Mouse (Mus musculus) erythroblast, embryonic 14.5 days (primary cell): ENCODE measurements around the gene Spns3. TPM values are rescaled to one million over a fixed set of nuclear protein-coding genes. Genes with fewer than 3 reads are reported as not detected.

Experiments used
- H3K27me3 ChIP-seq: 2 replicates; pipeline ENCODE4 v1.6.1; 2012; ENCODE audit warnings: inconsistent platforms; ENCODE audit not compliant: control insufficient read depth
- H3K36me3 ChIP-seq: 2 replicates; pipeline ENCODE4 v1.6.1; 2012; ENCODE audit warnings: mild to moderate bottlenecking, inconsistent platforms; ENCODE audit not compliant: control insufficient read depth
- H3K4me1 ChIP-seq: 2 replicates; pipeline ENCODE4 v1.6.1; 2012; ENCODE audit warnings: inconsistent platforms; ENCODE audit not compliant: control insufficient read depth
- H3K4me3 ChIP-seq: replicated peaks from 2 replicates; pipeline ENCODE3; 2012; ENCODE audit warnings: moderate library complexity, mild to moderate bottlenecking, inconsistent platforms
- H3K9me3 ChIP-seq: 2 replicates; pipeline ENCODE4 v1.6.1; 2012; ENCODE audit warnings: low read length, inconsistent platforms, mixed read lengths; ENCODE audit not compliant: control insufficient read depth
- GATA1 ChIP-seq: IDR thresholded peaks from 2 replicates; pipeline ENCODE4 v1.6.1; 2012; ENCODE audit warnings: low read length, inconsistent platforms, mixed read lengths
- TAL1 ChIP-seq: IDR thresholded peaks from 3 replicates; pipeline ENCODE4 v1.6.1; 2012; ENCODE audit warnings: low read length, inconsistent platforms, mixed read lengths
- polyA plus RNA-seq: library from polyadenylated mRNA; stranded (reverse); fragments of >175 nt; gene quantifications from 2 replicates; pipeline ENCODE4 v1.2.3, GENCODE M21; 2012

The Spns3 gene
- polyA plus RNA-seq, 1 experiment, result 0.07 TPM

GRCm38 (mm10) chr11:72494046-72494988 lies 56.0 kb downstream of the Spns3 start:
- no peaks in the 10 kb centered on the region for H3K9me3 ChIP-seq
- no peak overlapping the region for H3K4me3 ChIP-seq
- TF ChIP-seq TAL1 (no peak), GATA1 (no peak)
- H3K4me1 ChIP-seq, result peaks cover 6% of the 10 kb centered on the region
- H3K36me3 ChIP-seq, result no peaks in the 10 kb centered on the region
- peaks cover 17% of the 10 kb centered on the region for H3K27me3 ChIP-seq

- Histone ChIP-seq H3K9me3 (no peaks in the 10 kb centered on the region), H3K36me3 (no peaks in the 10 kb centered on the region), H3K4me3 (no peak overlapping the region), H3K4me1 (peaks cover 26% of the 10 kb centered on the region), H3K27me3 (peaks cover 40% of the 10 kb centered on the region)
- no peak for TF ChIP-seq TAL1
- no peak for TF ChIP-seq GATA1
These were observed 59.0 kb downstream of the Spns3 start for GRCm38 (mm10) chr11:72491130-72491960.

GRCm38 (mm10) chr11:72489881-72490301 lies 60.4 kb downstream of the Spns3 start, which contains the start of gene Spns2:
TSS of gene Spns2 (minus strand) at chr11:72489904.
- peaks cover 36% of the 10 kb centered on the region for H3K4me1 ChIP-seq
- H3K27me3 ChIP-seq, result peaks cover 40% of the 10 kb centered on the region
- TF ChIP-seq GATA1 (no peak), TAL1 (no peak)

GRCm38 (mm10) chr11:72489397-72489796 lies 60.9 kb downstream of the Spns3 start:
- peaks cover 41% of the 10 kb centered on the region for H3K4me1 ChIP-seq

More at GRCm38 (mm10) chr11:72489881-72490301, 60.4 kb downstream of the Spns3 start, which contains the start of gene Spns2:
- H3K4me3 ChIP-seq, result peak within 1 kb of the TSS; percentile 58
- no peaks in the 10 kb centered on the region for H3K36me3 ChIP-seq
- H3K9me3 ChIP-seq, result no peaks in the 10 kb centered on the region

GRCm38 (mm10) chr11:72488753-72489271 lies 61.5 kb downstream of the Spns3 start:
- Histone ChIP-seq H3K4me1 (peaks cover 42% of the 10 kb centered on the region), H3K4me3 (peak overlapping the region; percentile 58), H3K36me3 (no peaks in the 10 kb centered on the region), H3K9me3 (no peaks in the 10 kb centered on the region), H3K27me3 (peaks cover 40% of the 10 kb centered on the region)
- TF ChIP-seq GATA1 (no peak), TAL1 (no peak)

More at GRCm38 (mm10) chr11:72489397-72489796, 60.9 kb downstream of the Spns3 start:
- Histone ChIP-seq H3K4me3 (peak overlapping the region; percentile 58), H3K27me3 (peaks cover 40% of the 10 kb centered on the region), H3K9me3 (no peaks in the 10 kb centered on the region), H3K36me3 (no peaks in the 10 kb centered on the region)
- no peak for TF ChIP-seq GATA1
- TF ChIP-seq TAL1, result no peak

GRCm38 (mm10) chr11:72487739-72488138 lies 62.6 kb downstream of the Spns3 start:
- Histone ChIP-seq H3K9me3 (no peaks in the 10 kb centered on the region), H3K36me3 (no peaks in the 10 kb centered on the region), H3K27me3 (peaks cover 40% of the 10 kb centered on the region), H3K4me3 (no peak overlapping the region), H3K4me1 (peaks cover 49% of the 10 kb centered on the region)
- TF ChIP-seq TAL1 (no peak), GATA1 (no peak)

- Histone ChIP-seq H3K36me3 (no peaks in the 10 kb centered on the region), H3K4me3 (no peak overlapping the region)
These were observed 63.1 kb downstream of the Spns3 start for GRCm38 (mm10) chr11:72487171-72487570.

GRCm38 (mm10) chr11:72485960-72486359 lies 64.3 kb downstream of the Spns3 start:
- Histone ChIP-seq H3K9me3 (no peaks in the 10 kb centered on the region), H3K36me3 (no peaks in the 10 kb centered on the region), H3K4me3 (no peak overlapping the region), H3K27me3 (peaks cover 38% of the 10 kb centered on the region), H3K4me1 (peaks cover 67% of the 10 kb centered on the region)
- no peak for TF ChIP-seq TAL1
- TF ChIP-seq GATA1, result no peak

More at GRCm38 (mm10) chr11:72487171-72487570, 63.1 kb downstream of the Spns3 start:
- peaks cover 55% of the 10 kb centered on the region for H3K4me1 ChIP-seq
- H3K9me3 ChIP-seq, result no peaks in the 10 kb centered on the region
- TF ChIP-seq GATA1, result no peak
- no peak for TF ChIP-seq TAL1
- H3K27me3 ChIP-seq, result peaks cover 40% of the 10 kb centered on the region

GRCm38 (mm10) chr11:72485157-72485556 lies 65.1 kb downstream of the Spns3 start:
- H3K27me3 ChIP-seq, result peaks cover 31% of the 10 kb centered on the region
- TF ChIP-seq GATA1 (no peak), TAL1 (no peak)
- H3K4me1 ChIP-seq, result peaks cover 71% of the 10 kb centered on the region
- H3K4me3 ChIP-seq, result no peak overlapping the region
- no peaks in the 10 kb centered on the region for H3K9me3 ChIP-seq
- no peaks in the 10 kb centered on the region for H3K36me3 ChIP-seq
